Mouse (Mus musculus) ES-CJ7 (cell line): ENCODE measurements around the gene Hbq1a.
"Not testable (repeated sequence)": the region's sequence is repeated elsewhere in the genome, so short reads cannot be mapped to it uniquely, and the experiment has no call there.

Experiments
- DNase-seq: peaks from one replicate; pipeline ENCODE4 v3.0.0; 2011; ENCODE audit warnings: low read depth, low spot score

The Hbq1a gene

DNA sequence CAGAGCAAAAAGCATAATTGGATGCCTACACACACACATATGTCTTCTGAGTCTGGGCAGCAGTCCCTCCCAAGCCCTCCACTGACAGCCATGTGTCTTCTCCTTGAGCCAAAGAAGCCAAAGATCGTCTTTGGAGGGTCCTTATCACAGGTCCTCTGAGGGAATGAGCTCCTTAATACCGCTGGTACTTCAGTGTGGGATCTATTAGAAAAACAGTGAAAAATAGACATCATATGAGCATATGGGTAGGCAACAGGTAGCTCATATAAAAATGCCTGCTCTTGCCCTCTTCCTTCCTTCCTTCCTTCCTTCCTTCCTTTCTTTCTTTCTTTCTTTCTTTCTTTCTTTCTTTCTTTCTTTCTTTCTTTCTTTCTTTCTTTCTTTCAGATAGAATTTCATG, 15.3 kb upstream of the Hbq1a start:
- not testable (repeated sequence) for DNase-seq

DNA sequence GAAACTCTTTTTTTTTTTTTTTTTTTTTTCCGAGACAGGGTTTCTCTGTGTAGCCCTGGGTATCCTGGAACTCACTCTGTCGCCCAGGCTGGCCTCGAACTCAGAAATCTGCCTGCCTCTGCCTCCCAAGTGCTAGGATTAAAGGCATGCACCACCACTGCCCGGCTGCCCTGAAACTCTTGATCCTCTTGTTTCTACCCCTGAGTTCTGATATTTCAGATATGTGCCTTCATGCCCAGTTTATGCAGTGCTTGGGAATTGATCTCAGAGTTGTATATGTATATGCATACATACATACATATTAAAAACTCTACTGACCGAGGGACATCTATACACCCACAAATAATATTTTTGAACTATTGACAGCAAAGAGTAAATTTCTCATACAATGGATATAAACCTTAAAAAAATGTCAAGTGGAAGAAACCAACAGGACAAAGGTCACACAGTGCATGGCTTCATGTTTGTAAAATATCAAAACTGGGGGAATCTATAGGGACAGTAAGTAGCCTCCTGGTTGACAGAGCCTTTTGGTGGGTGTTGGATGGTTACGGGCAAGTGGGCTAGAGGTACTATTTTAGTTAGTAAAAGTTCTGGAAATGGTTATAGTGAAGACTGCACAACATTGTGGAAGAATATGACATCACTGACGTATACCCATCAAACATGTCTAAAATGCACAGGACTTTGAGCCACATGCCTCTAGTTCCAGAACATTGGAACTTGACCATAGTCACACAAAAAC, 14.7 kb upstream of the Hbq1a start:
- DNase-seq: no peak

DNA sequence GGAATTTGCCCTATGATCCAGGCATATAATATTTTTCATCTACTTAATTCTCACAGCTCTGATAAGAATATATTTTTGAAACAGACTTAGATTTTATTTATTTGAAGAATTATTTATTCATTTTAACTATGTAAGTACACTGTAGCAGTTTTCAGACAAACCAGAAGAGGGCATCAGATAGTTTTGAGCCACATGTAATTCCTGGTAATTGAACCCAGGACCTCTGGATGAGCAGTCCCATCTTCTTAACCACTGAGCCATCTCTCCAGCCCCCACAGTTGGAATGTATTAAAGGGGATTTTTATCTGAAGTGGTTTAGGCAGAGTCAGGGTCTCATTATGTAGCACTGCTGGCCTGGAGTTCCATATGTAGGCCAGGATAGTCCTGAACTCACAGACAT, 14.0 kb upstream of the Hbq1a start:
- not testable (repeated sequence) for DNase-seq

DNA sequence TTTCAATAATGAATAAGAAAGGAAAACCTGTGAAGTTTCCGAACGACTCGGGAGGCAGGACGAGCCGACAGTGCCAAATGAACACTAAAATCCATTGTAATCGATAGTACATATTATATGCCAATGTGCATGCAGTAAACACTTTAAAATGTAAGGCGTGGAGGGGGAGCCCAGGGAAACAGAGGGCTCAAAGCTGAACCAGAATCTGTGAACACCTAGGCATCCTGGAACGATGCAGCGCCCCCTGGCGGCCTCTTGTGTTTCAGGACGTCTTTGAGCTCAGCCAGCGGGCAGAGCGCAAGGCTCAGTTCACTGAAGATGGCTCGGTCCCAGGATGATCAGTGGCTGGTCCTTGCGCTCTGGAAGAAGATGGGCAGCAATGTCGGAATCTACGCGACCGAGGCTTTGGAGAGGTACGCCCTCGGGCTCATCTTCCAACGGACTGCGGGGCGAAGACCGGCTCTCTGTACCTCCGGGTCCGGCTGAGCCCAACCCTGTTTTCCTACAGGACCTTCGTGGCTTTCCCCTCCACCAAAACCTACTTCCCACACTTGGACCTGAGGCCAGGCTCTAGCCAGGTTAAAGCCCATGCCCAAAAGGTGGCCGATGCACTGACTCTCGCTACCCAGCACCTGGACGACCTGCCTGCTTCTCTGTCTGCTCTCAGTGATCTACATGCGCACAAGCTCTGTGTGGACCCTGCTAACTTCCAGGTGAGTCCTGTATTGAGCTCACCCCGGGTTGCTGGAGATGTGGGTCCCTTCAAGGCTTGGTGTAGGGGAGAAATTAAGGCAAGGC, 13.0 kb upstream of the Hbq1a start, which contains the start of gene Hbq1b:
Gene Hbq1b, plus strand, starts transcription at position 271 of the 798 bp plus-strand sequence.
- DNase-seq: peak; percentile 64

DNA sequence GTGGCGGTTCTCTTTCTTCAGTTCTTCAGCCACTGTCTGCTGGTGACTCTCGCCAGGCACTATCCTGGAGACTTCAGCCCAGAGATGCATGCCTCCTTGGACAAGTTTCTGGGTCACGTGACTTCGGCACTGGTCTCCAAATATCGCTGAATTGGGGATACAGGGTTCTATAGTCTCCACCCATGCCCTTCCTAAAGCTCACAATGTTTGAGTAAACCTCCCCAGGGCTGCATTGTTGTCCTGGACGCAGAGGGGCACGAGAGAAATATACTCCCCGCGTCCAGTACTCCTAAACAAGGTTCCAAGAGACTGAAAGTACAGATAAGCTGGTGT, 12.4 kb upstream of the Hbq1a start:
- peak; percentile 19 for DNase-seq

DNA sequence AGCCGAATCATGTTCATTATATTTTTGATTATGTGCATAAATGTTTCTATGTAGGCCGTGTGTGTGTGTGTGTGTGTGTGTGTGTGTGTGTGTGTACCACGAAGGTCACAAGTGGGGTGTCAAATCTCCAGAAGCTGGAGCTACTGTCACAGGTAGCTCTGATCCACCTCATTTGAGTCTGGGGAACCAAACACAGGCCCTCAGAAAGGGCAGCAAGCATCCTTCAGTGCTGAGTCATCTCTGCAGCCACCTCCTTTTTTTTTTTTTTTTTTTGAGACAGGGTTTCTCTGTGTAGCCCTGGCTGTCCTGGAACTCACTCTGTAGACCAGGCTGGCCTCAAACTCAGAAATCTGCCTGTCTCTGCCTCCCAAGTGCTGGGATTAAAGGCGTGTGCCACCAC, 7.0 kb upstream of the Hbq1a start:
- not testable (repeated sequence) for DNase-seq

DNA sequence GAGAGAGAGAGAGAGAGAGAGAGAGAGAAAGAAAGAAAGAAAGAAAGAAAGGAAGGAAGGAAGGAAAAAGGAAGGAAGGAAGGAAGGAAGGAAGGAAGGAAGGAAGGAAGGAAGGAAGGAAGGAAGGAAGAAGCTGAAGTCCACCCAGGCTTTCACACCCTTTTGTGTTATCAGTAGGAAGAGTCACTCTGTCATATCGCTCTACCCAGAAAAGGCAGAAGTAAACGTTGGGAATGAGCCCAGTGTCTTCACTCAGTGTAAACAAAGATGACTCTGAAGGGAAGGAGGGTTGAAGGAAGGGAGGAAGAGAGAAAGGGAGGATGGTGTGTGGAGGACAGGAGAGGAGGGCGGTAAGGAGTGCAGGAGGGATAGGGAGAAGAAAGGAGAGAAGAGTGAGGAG, 6.4 kb upstream of the Hbq1a start:
- DNase-seq: not testable (repeated sequence)

DNA sequence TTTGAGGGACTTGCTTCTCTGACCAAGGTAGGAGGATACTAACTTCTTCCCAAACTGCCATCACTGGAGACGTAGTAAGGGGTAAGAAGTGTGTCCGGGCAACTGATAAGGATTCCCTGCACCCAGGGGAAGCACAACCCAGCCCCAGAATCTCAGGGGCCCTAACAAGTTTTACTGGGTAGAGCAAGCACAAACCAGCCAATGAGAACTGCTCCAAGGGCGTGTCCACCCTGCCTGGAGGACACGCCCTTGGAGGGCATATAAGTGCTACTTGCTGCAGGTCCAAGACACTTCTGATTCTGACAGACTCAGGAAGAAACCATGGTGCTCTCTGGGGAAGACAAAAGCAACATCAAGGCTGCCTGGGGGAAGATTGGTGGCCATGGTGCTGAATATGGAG, 3.7 kb upstream of the Hbq1a start, which contains the start of gene Hba-a2:
Gene Hba-a2, plus strand, starts transcription at position 287 of the 400 bp plus-strand sequence.
- not testable (repeated sequence) for DNase-seq

DNA sequence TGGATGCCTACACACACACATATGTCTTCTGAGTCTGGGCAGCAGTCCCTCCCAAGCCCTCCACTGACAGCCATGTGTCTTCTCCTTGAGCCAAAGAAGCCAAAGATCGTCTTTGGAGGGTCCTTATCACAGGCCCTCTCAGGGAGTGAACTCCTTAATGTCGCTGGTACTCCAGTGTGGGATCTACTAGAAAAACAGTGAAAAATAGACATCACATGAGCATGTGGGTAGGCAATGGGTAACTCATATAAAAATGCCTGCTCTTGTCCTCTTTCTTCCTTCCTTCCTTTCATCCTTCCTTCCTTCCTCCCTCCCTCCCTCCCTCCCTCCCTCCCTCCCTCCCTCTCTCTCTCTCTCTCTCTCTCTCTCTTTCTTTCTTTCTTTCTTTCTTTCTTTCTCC, 2.5 kb upstream of the Hbq1a start:
- DNase-seq: not testable (repeated sequence)

DNA sequence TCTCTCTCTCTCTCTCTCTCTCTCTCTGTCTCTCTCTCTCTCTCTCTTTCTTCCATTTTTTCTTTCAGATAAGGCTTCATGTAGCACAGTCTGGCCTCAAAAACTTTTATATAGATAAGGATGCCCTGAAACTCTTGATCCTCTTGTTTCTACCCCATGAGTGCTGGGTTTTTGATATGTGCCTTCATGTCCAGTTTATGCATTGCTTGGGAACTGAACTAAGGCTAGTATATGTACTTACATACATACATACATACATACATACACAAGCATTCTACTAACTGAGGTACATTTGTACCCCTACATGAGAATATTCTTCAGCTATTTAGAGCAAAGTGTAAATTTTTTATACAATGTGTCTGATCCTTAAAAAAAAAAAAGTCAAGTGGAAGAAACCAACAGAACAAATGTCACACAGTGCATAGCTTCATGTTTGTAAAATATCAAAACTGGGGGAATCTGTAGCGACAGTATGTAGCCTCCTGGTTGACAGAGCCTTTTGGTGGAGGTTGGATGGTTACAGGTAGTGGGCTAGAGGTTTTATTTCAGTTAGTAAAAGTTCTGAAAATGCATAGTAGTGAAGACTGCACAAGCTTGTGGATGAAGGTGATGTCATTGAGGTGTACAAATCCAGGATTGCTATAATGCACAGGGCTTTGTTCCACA, 1.9 kb upstream of the Hbq1a start:
- DNase-seq: no peak

DNA sequence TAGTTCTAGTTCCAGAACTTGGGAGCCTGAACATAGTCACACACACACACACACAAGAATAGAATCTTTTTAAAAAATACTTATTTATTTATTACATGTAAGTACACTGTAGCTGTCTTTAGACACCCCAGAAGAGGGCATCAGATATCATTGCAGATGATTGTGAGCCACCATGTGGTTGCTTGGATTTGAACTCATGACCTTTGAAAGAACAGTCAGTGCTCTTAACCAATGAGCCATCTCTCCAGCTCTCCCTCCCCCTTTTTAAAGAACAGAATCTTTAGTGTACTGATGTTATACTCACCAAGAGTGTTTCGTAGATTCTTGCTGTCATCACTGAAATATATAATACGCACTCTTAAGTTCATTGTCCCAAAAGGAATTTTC, 1.3 kb upstream of the Hbq1a start:
- DNase-seq: no peak

DNA sequence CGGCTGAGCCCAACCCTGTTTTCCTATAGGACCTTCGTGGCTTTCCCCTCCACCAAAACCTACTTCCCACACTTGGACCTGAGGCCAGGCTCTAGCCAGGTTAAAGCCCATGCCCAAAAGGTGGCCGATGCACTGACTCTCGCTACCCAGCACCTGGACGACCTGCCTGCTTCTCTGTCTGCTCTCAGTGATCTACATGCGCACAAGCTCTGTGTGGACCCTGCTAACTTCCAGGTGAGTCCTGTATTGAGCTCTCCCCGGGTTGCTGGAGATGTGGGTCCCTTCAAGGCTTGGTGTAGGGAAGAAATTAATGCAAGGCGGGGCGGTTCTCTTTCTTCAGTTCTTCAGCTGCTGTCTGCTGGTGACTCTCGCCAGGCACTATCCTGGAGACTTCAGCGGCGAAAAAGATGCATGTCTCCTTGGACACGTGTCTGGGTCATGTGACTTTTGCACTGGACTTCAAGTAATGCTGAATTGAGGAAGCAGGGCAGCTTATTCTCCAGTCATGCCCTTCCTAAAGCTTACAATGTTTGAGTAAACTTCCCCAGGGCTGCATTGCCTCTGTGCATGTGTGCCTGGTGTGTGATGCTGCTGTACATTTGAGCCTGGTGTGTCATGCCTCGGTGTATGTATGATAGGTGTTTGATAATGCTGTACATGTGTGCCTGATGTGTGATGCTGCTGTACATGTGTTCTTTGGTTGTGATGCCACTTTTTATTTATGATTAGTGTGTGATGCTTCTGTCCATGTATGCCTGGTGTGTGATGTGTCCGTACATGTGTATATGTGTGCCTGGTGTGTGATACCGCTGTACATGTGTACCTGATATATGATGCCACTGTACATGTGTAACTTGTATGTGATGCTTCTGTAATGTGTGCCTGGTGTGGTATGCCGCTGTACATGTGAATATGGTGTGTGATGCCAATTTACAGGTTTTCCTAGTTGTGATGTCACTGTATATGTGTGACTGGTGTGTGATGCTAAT, 704 bp downstream of the Hbq1a start:
- DNase-seq: peak; percentile 21

DNA sequence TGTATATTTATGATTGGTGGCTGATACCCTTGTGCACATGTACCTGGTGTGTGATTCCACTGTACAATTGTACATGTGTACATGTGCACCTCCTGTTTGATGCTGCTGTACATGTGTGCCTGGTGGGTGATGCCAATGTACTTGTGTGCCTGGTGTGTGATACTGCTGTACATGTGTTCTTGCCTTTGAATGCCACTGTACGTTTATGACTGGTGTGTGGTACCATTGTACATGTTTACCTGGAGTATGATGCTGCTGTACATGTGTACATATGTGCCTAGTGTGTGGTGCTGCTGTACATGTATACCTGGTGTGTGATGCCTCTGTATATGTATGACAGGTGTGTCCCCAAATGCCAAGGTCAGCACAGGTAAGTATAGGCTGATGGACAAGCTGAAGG, 1.6 kb downstream of the Hbq1a start:
- no peak for DNase-seq

DNA sequence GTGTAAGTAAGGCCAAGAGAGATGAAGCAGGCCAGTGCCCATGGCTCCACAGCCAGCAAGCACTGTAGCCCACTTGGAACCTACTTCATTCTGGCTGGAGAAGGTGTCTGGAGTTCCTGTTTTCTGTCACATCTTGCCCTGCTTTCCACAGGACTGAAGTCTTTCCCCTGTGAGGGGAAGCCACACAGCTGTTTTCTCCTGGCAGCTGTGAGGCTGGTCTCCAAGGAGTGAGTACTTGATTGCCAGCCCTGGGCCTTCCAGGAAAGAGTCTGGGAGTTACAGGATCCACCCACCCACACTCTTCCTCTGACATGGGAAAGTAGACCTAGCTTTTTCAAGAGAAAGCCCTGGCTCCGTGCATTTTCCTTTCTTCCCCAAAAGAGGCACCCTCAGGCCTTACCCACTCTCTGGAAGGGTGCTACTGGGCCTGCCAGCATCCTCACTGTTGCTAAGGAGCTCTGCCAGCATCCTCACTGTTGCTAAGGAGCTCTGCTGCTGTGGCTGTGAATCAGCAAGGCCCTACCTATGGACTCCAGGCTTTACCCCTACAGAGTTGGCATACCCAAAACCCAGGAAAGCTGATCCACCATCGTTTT, 3.1 kb downstream of the Hbq1a start:
- no peak for DNase-seq

DNA sequence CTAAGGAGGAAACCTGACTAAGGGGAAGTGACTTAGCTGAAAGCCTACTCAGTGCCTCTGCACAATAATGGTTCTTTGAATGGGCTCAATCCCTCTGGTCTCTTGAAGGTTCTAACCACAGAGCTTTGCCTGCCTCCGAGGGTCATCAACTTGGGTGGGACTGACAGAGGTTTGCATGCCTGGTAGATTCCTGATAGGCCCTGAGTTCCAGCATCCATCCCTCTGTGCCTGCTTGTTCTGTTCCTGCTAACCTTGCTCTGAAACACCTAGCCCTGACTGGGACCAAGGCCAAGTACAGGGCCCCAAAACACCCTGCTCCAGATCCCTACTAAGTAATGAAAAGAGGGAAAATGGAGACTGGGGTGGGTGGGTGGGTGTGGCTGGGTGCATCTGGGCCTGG, 3.6 kb downstream of the Hbq1a start:
- no peak for DNase-seq

DNA sequence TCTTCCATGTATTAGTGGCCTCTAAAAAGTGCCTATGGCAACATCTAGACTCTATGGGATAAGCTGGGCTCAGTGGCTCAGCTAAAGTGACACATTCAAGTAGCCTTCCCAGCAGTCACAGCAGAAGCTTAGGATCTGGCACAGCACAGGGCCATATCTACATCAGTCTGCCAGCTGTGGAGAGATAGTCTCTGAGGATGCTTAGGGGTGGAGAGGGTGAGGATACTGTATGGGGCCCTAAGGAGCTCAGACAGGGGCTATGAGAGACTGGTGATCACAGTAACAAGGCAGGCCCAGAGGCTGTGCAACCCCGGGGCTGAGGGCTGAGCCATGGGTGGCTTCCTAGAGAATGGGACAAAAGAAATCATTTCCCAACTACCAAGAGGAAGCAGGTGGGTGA, 7.1 kb downstream of the Hbq1a start:
- DNase-seq: no peak

DNA sequence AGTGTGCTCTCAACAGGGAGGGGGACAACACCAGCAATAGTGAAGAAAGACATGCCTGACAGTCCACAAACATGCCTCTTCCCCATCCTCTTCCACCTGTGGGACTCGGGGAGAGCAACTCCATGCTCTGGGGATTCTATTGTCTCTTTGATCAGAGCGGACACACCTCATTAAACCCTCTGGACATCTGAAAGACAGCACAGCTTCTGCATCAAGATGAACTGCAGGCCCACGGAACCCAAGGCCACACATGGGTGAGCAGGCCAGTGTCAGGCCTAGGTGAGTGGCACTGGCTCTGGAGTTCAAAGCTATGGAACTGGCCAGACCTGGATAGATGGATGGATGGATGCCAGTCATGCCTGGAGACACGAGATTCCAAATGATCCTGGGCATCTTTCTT, 9.6 kb downstream of the Hbq1a start:
- DNase-seq: no peak

DNA sequence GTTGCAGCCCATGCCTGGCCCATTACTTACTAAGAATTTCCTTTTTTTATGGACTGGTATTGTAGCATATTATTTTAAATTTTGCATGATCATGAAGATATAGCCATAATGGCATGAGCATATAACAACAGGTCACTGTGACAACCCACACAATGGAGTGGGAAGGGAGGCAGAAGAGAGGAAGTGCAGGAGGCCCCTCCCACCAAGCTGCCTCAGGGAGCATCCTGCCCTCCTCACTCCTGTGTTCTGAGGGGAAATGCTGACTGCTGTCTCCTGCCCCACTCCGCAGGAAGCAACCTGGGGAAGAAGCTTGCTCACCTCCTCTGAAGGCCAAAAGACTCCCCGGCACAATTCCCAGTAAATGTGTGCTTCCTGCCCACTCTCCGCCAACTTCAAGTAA, 10.1 kb downstream of the Hbq1a start:
- no peak for DNase-seq

DNA sequence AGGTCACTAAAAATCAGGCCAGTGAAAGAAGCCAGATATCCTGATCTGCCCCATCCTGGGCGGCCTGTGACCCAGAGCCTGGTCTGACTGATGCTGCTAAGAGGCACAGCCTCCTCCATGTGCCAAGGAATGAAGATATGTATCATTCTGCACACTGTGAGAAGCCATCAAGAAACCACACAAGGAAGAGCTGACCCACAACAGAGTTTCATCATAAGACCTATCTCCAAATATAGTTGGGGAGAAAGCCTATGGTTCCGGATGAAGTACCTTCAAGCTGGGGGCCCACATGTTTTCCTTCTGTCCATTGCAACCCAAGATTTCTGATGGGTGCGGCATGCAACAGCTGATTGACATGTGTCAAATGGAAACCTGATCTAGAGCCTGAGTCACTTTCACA, 16.1 kb downstream of the Hbq1a start:
- DNase-seq: no peak

DNA sequence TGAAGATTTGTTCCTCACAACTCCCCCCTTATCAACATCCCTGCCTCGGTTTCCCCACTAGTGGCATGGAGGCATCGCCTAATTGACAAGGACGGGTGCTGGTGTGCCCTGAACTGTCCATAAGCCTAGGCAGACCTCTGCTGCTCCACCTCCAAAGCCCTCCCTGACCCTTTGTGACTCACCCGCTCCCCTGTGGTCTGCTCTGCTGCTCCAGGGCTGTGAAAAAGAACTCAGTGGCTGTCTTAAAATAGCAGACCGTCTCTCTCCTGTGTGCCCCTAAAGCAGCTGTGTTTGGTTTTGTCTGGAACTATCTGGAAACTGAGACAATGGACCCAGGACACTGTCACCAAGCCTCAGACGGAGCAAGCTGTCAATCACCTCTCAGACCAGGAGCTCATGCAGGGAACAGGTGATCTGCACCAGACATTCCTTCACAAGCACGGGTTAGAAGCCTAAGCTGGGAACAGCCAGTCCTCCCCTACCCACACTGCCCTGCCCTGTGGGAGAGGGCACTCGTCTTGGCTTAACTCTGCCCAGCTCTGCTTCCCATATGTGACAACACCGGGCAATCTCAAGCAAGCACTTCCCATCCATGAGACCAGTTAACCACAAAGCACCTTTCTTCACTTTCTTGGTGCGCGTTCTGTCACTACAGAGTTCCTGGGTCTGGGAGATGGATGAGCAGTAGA, 20.8 kb downstream of the Hbq1a start:
- peak; percentile 41 for DNase-seq
